Mouse (Mus musculus) lung, postnatal 0 days (tissue): ENCODE measurements around the gene Ttc12. TPM values are rescaled to one million over a fixed set of nuclear protein-coding genes. Genes with fewer than 3 reads are reported as not detected.

Source experiments
- ATAC-seq: fragments of 200-750 bp; cut with Nextera tagmentation; 2 replicates; pipeline ENCODE4 v1.8.0; 2017; ENCODE audit warnings: moderate library complexity
- DNase-seq: peaks from one replicate; pipeline ENCODE4 v3.0.0-alpha.2; 2016; ENCODE audit warnings: low spot score
- H3K27ac ChIP-seq: fragments of 300-500 bp; sonication (generic); 2 replicates; pipeline ENCODE4 v1.5.1; 2014; ENCODE audit warnings: antibody characterized with exemption, mild to moderate bottlenecking, low read length, mixed read lengths
- H3K27me3 ChIP-seq: fragments of 300-500 bp; sonication (generic); replicated peaks from 2 replicates; pipeline ENCODE4 v1.6.1; 2014; ENCODE audit warnings: low read length, mixed read lengths; ENCODE audit not compliant: insufficient read depth
- H3K36me3 ChIP-seq: fragments of 300-500 bp; sonication (generic); 2 replicates; pipeline ENCODE4 v1.6.1; 2014; ENCODE audit warnings: low read length, mixed read lengths; ENCODE audit not compliant: insufficient read depth
- H3K4me1 ChIP-seq: fragments of 300-500 bp; sonication (generic); 2 replicates; pipeline ENCODE4 v1.6.1; 2014; ENCODE audit warnings: antibody characterized with exemption, low read depth, low read length, mixed read lengths; ENCODE audit not compliant: insufficient read depth
- H3K4me2 ChIP-seq: fragments of 300-500 bp; sonication (generic); replicated peaks from 2 replicates; pipeline ENCODE4 v1.6.1; 2014; ENCODE audit warnings: low read depth, mild to moderate bottlenecking, low read length, moderate library complexity, mixed read lengths
- H3K4me3 ChIP-seq: fragments of 300-500 bp; sonication (generic); 2 replicates; pipeline ENCODE4 v1.5.1; 2014; ENCODE audit warnings: low read depth, low read length
- H3K9ac ChIP-seq: fragments of 300-500 bp; sonication (generic); replicated peaks from 2 replicates; pipeline ENCODE4 v1.6.1; 2014; ENCODE audit warnings: low read depth, mild to moderate bottlenecking
- H3K9me3 ChIP-seq: fragments of 300-500 bp; sonication (generic); 2 replicates; pipeline ENCODE4 v1.6.1; 2016; ENCODE audit warnings: low read length, mixed read lengths
- CTCF ChIP-seq: IDR thresholded peaks from 2 replicates; pipeline ENCODE4 v1.5.1; 2016; ENCODE audit warnings: antibody characterized with exemption, mild to moderate bottlenecking
- EP300 ChIP-seq: IDR thresholded peaks from 2 replicates; pipeline ENCODE4 v1.6.1; 2016; ENCODE audit warnings: antibody characterized with exemption, mild to moderate bottlenecking, control low read depth
- WGBS: fragments of 180-500 bp; shearing (Covaris S2); extraction: QIAGEN DNeasy Blood & Tissue Kit; methylation state at CpG from one replicate; pipeline ENCODE4 v1.1.7; 2014; 5-methylcytosine and 5-hydroxymethylcytosine counted together
- polyA plus RNA-seq: library from polyadenylated mRNA; unstranded; fragments of >200 nt; fragmentation: Nextera tagmentation; extraction: Ambion mirVana; gene quantifications from 2 replicates; pipeline ENCODE4 v1.2.1, GENCODE M21; 2015

Ttc12 gene
- polyA plus RNA-seq, 1 experiment from 2014 or later = 3.5 TPM

DNA sequence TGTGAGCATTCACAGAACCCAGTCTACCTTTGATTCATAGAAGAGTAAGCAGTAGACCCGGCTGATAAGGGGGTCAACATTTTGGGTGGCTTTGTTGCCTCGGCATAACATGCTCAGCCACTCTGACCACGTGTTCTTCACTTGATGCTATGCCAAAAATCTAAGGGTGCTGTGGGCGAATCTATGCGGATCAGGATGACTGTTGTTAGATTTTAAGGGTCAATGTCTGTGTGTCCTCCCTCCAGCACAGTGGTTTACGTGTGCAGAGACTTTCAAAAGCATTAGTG lies 1.6 kb upstream of the Ttc12 start:
- ATAC-seq = no peak
- Histone ChIP-seq H3K27me3 (no peaks in the 10 kb centered on the region), H3K4me3 (no peak overlapping the region), H3K4me1 (no peaks in the 10 kb centered on the region), H3K36me3 (no peaks in the 10 kb centered on the region), H3K9me3 (no peaks in the 10 kb centered on the region), H3K4me2 (no peak overlapping the region), H3K27ac (no peak overlapping the region), H3K9ac (no peak overlapping the region)
- WGBS = 72% methylated on average over 6 of the region's 6 CpGs
- DNase-seq = no peak
- TF ChIP-seq EP300 (no peak), CTCF (no peak)

GRCm38 (mm10) chr9:49486805-49487656 lies 1.0 kb upstream of the Ttc12 start:
- WGBS = 67% methylated on average over 9 of the region's 9 CpGs
- Histone ChIP-seq H3K9ac (no peak overlapping the region), H3K9me3 (no peaks in the 10 kb centered on the region), H3K27me3 (no peaks in the 10 kb centered on the region), H3K4me1 (no peaks in the 10 kb centered on the region), H3K36me3 (no peaks in the 10 kb centered on the region), H3K4me2 (no peak overlapping the region), H3K27ac (no peak overlapping the region), H3K4me3 (no peak overlapping the region)
- no peak for DNase-seq
- ATAC-seq = no peak
- TF ChIP-seq EP300 = no peak
- no peak for TF ChIP-seq CTCF

DNA sequence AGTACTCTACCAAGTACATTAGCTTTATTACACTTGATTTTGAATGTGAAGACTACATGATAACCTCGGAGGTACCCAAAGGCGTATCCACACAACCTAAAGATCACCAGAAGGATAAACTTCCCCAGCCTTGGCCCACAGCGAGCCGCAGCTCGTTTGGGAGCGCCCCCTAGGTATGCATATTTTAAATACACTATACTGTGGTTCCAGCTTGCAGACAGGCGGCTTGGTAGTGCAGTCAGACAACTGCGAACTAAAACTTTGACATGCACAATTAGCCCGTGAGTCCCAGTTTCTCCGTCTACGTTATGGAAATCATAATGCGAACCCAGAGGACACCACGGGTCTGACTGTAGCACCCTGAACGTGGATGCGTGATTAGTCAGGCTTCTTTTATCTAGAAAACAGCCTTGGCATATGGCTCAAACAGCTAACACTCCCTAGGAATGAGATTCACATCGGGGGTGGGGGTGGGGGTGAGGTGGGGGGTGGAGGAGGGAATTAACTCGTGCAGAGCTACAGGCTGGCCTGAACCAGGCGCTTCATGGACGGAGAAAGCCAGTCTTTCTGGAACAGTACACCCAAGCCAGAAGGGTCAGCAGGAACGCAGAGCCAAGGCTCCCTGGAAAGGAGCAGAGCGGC lies 654 bp downstream of the Ttc12 start:
- peak overlapping the region; percentile 59 for H3K4me3 ChIP-seq
- peak; percentile 43 for ATAC-seq
- H3K9me3 ChIP-seq = no peaks in the 10 kb centered on the region
- no peaks in the 10 kb centered on the region for H3K27me3 ChIP-seq
- TF ChIP-seq CTCF (peak; percentile 76), EP300 (no peak)
- WGBS = 3% methylated on average over 20 of the region's 21 CpGs
- peak overlapping the region; percentile 87 for H3K4me2 ChIP-seq
- H3K27ac ChIP-seq = peak overlapping the region; percentile 32; the same call in 1 of the 2 replicates
- H3K4me1 ChIP-seq = no peaks in the 10 kb centered on the region
- peak; percentile 63 for DNase-seq
- no peaks in the 10 kb centered on the region for H3K36me3 ChIP-seq
- H3K9ac ChIP-seq = peak overlapping the region; percentile 39; the same call in 1 of the 2 replicates

- Histone ChIP-seq H3K9me3 (no peaks in the 10 kb centered on the region), H3K4me2 (no peak overlapping the region)
These were observed 2.7 kb downstream of the Ttc12 start for GRCm38 (mm10) chr9:49483316-49483715.

GRCm38 (mm10) chr9:49472126-49472525 lies 13.9 kb downstream of the Ttc12 start:
- DNase-seq (no peak), ATAC-seq (no peak)
- Histone ChIP-seq H3K36me3 (no peaks in the 10 kb centered on the region), H3K27me3 (no peaks in the 10 kb centered on the region), H3K9me3 (no peaks in the 10 kb centered on the region), H3K4me1 (no peaks in the 10 kb centered on the region), H3K9ac (no peak overlapping the region), H3K27ac (no peak overlapping the region), H3K4me2 (no peak overlapping the region), H3K4me3 (no peak overlapping the region)
- TF ChIP-seq EP300 = no peak
- 73% methylated on average over 11 of the region's 11 CpGs for WGBS

More at GRCm38 (mm10) chr9:49483316-49483715, 2.7 kb downstream of the Ttc12 start:
- H3K27ac ChIP-seq = no peak overlapping the region
- no peak for DNase-seq
- H3K36me3 ChIP-seq = no peaks in the 10 kb centered on the region
- 44% methylated on average over 10 of the region's 10 CpGs for WGBS
- H3K9ac ChIP-seq = no peak overlapping the region
- TF ChIP-seq EP300 (no peak), CTCF (no peak)
- ATAC-seq = no peak
- H3K27me3 ChIP-seq = no peaks in the 10 kb centered on the region
- no peak overlapping the region for H3K4me3 ChIP-seq
- no peaks in the 10 kb centered on the region for H3K4me1 ChIP-seq

DNA sequence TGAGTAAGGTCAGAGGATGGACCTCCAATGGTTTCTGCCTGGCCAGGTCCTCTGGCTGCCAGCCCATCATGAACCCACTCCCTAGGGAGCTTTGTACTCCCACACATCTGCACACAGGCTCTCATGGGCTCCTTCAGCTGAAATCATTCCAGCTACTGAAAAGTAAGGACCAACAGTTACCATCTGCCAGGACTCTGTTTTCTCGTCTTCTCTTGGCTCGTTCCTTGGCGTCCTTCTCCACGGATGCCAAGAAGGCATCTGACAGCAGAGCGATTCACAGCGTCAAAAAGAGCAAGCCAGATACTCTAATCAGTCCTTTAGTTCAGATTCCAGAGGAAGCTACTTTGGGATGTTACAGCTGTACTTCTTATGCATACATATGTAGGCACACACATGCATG lies 15.1 kb downstream of the Ttc12 start:
- TF ChIP-seq EP300 (no peak), CTCF (no peak)
- no peaks in the 10 kb centered on the region for H3K36me3 ChIP-seq
- DNase-seq (no peak), ATAC-seq (no peak)
- H3K27me3 ChIP-seq = no peaks in the 10 kb centered on the region
- no peak overlapping the region for H3K27ac ChIP-seq
- no peaks in the 10 kb centered on the region for H3K9me3 ChIP-seq
- no peak overlapping the region for H3K4me2 ChIP-seq
- H3K4me3 ChIP-seq = no peak overlapping the region
- H3K9ac ChIP-seq = no peak overlapping the region
- H3K4me1 ChIP-seq = no peaks in the 10 kb centered on the region
- WGBS = 76% methylated on average over 6 of the region's 6 CpGs
